Comparison of ENCODE assay signal across 26 mouse cellular contexts in the genomic region with DNA sequence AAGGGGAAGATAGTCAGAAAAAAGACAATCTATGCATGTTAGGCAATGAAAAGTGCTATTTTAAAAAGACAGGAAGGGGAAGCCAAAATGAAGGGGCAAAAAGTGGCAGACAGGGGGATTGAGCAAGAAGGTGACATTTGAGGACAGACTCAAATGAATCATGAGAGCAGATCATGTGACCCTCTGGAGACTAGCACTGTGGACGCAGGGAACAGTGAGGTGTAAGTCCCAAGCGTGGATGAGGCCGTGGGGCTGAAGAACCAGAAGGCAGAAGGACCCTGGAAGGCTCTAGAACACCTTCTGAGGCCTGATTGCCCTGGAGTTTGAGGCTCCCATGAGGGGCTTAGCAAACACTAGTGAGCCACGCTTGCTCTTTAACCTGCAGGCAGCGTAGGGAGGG. TPM values are rescaled to one million over a fixed set of nuclear protein-coding genes. Genes with fewer than 3 reads are reported as not detected.
A peak's percentile ranks its signal among the peaks of the same experiment; 100 is the strongest.
DNase-seq lines count a peak whose midpoint lies in the region; ATAC-seq and TF ChIP-seq lines count a peak whose summit lies in the region.
"Had no signal": no experiment of that assay in that cellular context is flagged by ENCODE, and none has a peak within 500 bp of the region (broad histone marks: within the 10 kb centered on the region; RNA-seq: fewer than 3 reads in every experiment).

No protein-coding gene starts in this region.

- TF ChIP-seq CTCF in gastrocnemius, adult 2 months (IDR thresholded peaks at IDR 0.05), result no peak
- TF ChIP-seq CTCF in liver, postnatal 0 days (IDR thresholded peaks at IDR 0.05; ENCODE audit: low read depth), result no peak
- TF ChIP-seq CTCF in bone marrow macrophage, adult 2 months (IDR thresholded peaks at IDR 0.05; ENCODE audit: low read depth, low read length), result no peak

- TF ChIP-seq EP300 in liver, postnatal 0 days (IDR thresholded peaks at IDR 0.05; ENCODE audit: low read depth), result no peak

- peaks cover 31% of the 10 kb centered on the region for H3K4me1 ChIP-seq in liver, postnatal 0 days (ENCODE audit: insufficient read depth)
- H3K4me1 ChIP-seq in liver, embryonic 12.5 days, result peaks cover 44% of the 10 kb centered on the region
- H3K4me1 ChIP-seq in bone marrow macrophage, adult 2 months (ENCODE audit: control insufficient read depth, insufficient read depth, low read length), result peaks cover 54% of the 10 kb centered on the region
- H3K4me1 ChIP-seq in forebrain, embryonic 11.5 days (replicated peaks; ENCODE audit: control insufficient read depth, insufficient read depth, low read length), result peaks cover 13% of the 10 kb centered on the region

- peaks cover 4% of the 10 kb centered on the region; the same call in 1 of the 2 replicates for H3K27me3 ChIP-seq in liver, postnatal 0 days (ENCODE audit: insufficient read depth, low read length)
- H3K27me3 ChIP-seq in liver, embryonic 12.5 days (replicated peaks), result peaks cover 61% of the 10 kb centered on the region
- H3K27me3 ChIP-seq in forebrain, embryonic 11.5 days (ENCODE audit: control insufficient read depth, insufficient read depth, low read length), result no peaks in the 10 kb centered on the region; the same call in 1 of the 2 replicates
- H3K27me3 ChIP-seq: embryonic facial prominence, embryonic 15.5 days had no signal

- no peak for TF ChIP-seq POLR2A in bone marrow macrophage, adult 2 months (IDR thresholded peaks at IDR 0.05; ENCODE audit: borderline replicate concordance, low read depth, low read length)

- H3K4me3 ChIP-seq in gastrocnemius, adult 2 months, result no peak overlapping the region
- no peak overlapping the region for H3K4me3 ChIP-seq in liver, postnatal 0 days (ENCODE audit: low read depth, low read length)
- no peak overlapping the region for H3K4me3 ChIP-seq in liver, embryonic 12.5 days
- no peak overlapping the region for H3K4me3 ChIP-seq in bone marrow macrophage, adult 2 months (ENCODE audit: insufficient read depth, low read length)
- no peak overlapping the region for H3K4me3 ChIP-seq in forebrain, embryonic 11.5 days (ENCODE audit: low read depth, low read length)
- H3K4me3 ChIP-seq: hindbrain, embryonic 12.5 days; midbrain, embryonic 13.5 days; myocyte had no signal

- H3K4me2 ChIP-seq in liver, postnatal 0 days (ENCODE audit: low read depth, low read length), result no peak overlapping the region
- H3K4me2 ChIP-seq in liver, embryonic 12.5 days, result no peak overlapping the region
- no peak overlapping the region for H3K4me2 ChIP-seq in forebrain, embryonic 11.5 days (ENCODE audit: low read depth, low read length, severe bottlenecking)
- H3K4me2 ChIP-seq: hindbrain, embryonic 12.5 days; midbrain, embryonic 13.5 days had no signal

- intact Hi-C loops in gastrocnemius, adult 2 months (cut with DNase I), result no loop called here

- peak overlapping the region; percentile 65 for H3K27ac ChIP-seq in gastrocnemius, adult 2 months
- peak overlapping the region; percentile 68 for H3K27ac ChIP-seq in liver, postnatal 0 days (ENCODE audit: low read depth)
- H3K27ac ChIP-seq in liver, embryonic 12.5 days, result no peak overlapping the region
- H3K27ac ChIP-seq in bone marrow macrophage, adult 2 months (ENCODE audit: insufficient read depth, low read depth, low read length), result peak overlapping the region; percentile 99
- H3K27ac ChIP-seq in forebrain, embryonic 11.5 days (ENCODE audit: low read depth, low read length), result no peak overlapping the region
- H3K27ac ChIP-seq: hindbrain, embryonic 12.5 days; liver, embryonic 14.5 days; midbrain, embryonic 13.5 days had no signal

- no peaks in the 10 kb centered on the region for H3K9me3 ChIP-seq in liver, postnatal 0 days (ENCODE audit: low read length)
- H3K9me3 ChIP-seq in liver, embryonic 12.5 days (replicated peaks), result no peaks in the 10 kb centered on the region
- H3K9me3 ChIP-seq in forebrain, embryonic 11.5 days (ENCODE audit: control insufficient read depth, low read length), result no peaks in the 10 kb centered on the region
- H3K9me3 ChIP-seq: embryonic facial prominence, embryonic 15.5 days; hindbrain, embryonic 12.5 days; midbrain, embryonic 13.5 days had no signal

- no peak for DNase-seq in gastrocnemius, adult 2 months
- no peak for DNase-seq in gastrocnemius, postnatal 4 days (ENCODE audit: low spot score in 2 of 2)
- DNase-seq in liver, postnatal 0 days, result no peak
- DNase-seq in forebrain, embryonic 11.5 days (ENCODE audit: low spot score), result no peak
- no peak for DNase-seq in spleen, postnatal 10 days (ENCODE audit: low spot score in 2 of 2)
- DNase-seq: adrenal gland, adult 8-10 months; cerebellum, postnatal 14 days; heart, adult 18-20 months; kidney, adult 2 months; kidney, postnatal 10 days; layer of hippocampus, postnatal 36 days; lung, postnatal 14 days had no signal

- H3K36me3 ChIP-seq in liver, postnatal 0 days (replicated peaks; ENCODE audit: insufficient read depth, low read length), result no peaks in the 10 kb centered on the region
- no peaks in the 10 kb centered on the region for H3K36me3 ChIP-seq in liver, embryonic 12.5 days
- no peaks in the 10 kb centered on the region for H3K36me3 ChIP-seq in forebrain, embryonic 11.5 days (ENCODE audit: control insufficient read depth, insufficient read depth, low read length)
- H3K36me3 ChIP-seq: embryonic facial prominence, embryonic 15.5 days; hindbrain, embryonic 12.5 days; midbrain, embryonic 13.5 days had no signal

- WGBS in liver, postnatal 0 days (ENCODE audit: insufficient replicate concordance), result 61% methylated on average over 5 of the region's 5 CpGs
- 53% methylated on average over 5 of the region's 5 CpGs for WGBS in liver, embryonic 12.5 days (ENCODE audit: insufficient replicate concordance)
- 91% methylated on average over 5 of the region's 5 CpGs for WGBS in forebrain, embryonic 11.5 days

- no peak overlapping the region for H3K9ac ChIP-seq in liver, postnatal 0 days (replicated peaks)
- no peak overlapping the region for H3K9ac ChIP-seq in liver, embryonic 12.5 days
- no peak overlapping the region for H3K9ac ChIP-seq in forebrain, embryonic 11.5 days (ENCODE audit: low read length)
- H3K9ac ChIP-seq: embryonic facial prominence, embryonic 15.5 days; hindbrain, embryonic 12.5 days; liver, embryonic 14.5 days; midbrain, embryonic 13.5 days had no signal

- ATAC-seq in liver, postnatal 0 days, result no peak
- ATAC-seq in liver, embryonic 12.5 days, result no peak
- peak; percentile 33 for ATAC-seq in megakaryocyte progenitor cell, adult 5-6 weeks (replicated peaks; ENCODE audit: poor library complexity)
- no peak for ATAC-seq in forebrain, embryonic 11.5 days (replicated peaks; ENCODE audit: low FRiP score)
- ATAC-seq: inflammation-experienced regulatory T-cells, adult 6 months; midbrain, embryonic 13.5 days had no signal

RNA-seq across cellular contexts. Expression of a gene that starts 9.3 kb away (rescaled TPM):
- 10 to 100 TPM; 33.7 to 37.5 TPM for total RNA-seq in gastrocnemius, adult 2 months (2021)
- total RNA-seq in gastrocnemius, postnatal 4 days (2021), result 100 to 1,000 TPM in 1 of 2 experiments, 10 to 100 TPM in 1; 96.0 to 121 TPM
- 13.9 and 15.9 TPM in 2 replicates for polyA plus RNA-seq in liver, postnatal 0 days (2015; fragmentation: Nextera tagmentation; extraction: Ambion mirVana)
- 46.9 and 48.8 TPM in 2 replicates for polyA plus RNA-seq in liver, embryonic 12.5 days (2016; fragmentation: Nextera tagmentation; extraction: Ambion mirVana)
- 129 and 144 TPM in 2 replicates for polyA plus RNA-seq in bone marrow macrophage, adult 2 months (2012; ENCODE audit: insufficient read depth, insufficient read length, missing spikeins)
- 111 and 112 TPM in 2 replicates for total RNA-seq in megakaryocyte progenitor cell, adult 5-6 weeks (2015)
- 76.3 and 94.7 TPM in 2 replicates for total RNA-seq in megakaryocyte progenitor cell, adult 5-6 weeks (2017)
- polyA plus RNA-seq in forebrain, embryonic 11.5 days (2014; fragmentation: Nextera tagmentation; extraction: Ambion mirVana), result 32.7 and 35.9 TPM in 2 replicates

RNA-seq across cellular contexts. Expression of a gene that starts 20.9 kb away (rescaled TPM):
- total RNA-seq in gastrocnemius, adult 2 months (2021), result not detected
- not detected for total RNA-seq in gastrocnemius, postnatal 4 days (2021)
- polyA plus RNA-seq in liver, postnatal 0 days (2015; fragmentation: Nextera tagmentation; extraction: Ambion mirVana), result 0.13 and 0.20 TPM in 2 replicates
- polyA plus RNA-seq in liver, embryonic 12.5 days (2016; fragmentation: Nextera tagmentation; extraction: Ambion mirVana), result 2.3 and 2.5 TPM in 2 replicates
- polyA plus RNA-seq in bone marrow macrophage, adult 2 months (2012; ENCODE audit: insufficient read depth, insufficient read length, missing spikeins), result not detected in 2 replicates
- not detected in 2 replicates for total RNA-seq in megakaryocyte progenitor cell, adult 5-6 weeks (2015)
- 0.21 and 0.95 TPM in 2 replicates for total RNA-seq in megakaryocyte progenitor cell, adult 5-6 weeks (2017)
- polyA plus RNA-seq in forebrain, embryonic 11.5 days (2014; fragmentation: Nextera tagmentation; extraction: Ambion mirVana), result 0.36 and 0.90 TPM in 2 replicates
- total RNA-seq: adrenal gland, adult 8-10 months; gastrocnemius, adult 18-20 months; heart, adult 18-20 months; layer of hippocampus, adult 18-20 months; layer of hippocampus, postnatal 36 days; left cerebral cortex, postnatal 25 days had no signal
- polyA plus RNA-seq: kidney, adult 2 months had no signal

RNA-seq across cellular contexts. Expression of a gene that starts 34.3 kb away (rescaled TPM):
- total RNA-seq in gastrocnemius, adult 2 months (2021), result under 1 TPM; 0.51 to 0.92 TPM
- total RNA-seq in gastrocnemius, postnatal 4 days (2021), result 100 to 1,000 TPM; 130 to 135 TPM
- polyA plus RNA-seq in liver, postnatal 0 days (2015; fragmentation: Nextera tagmentation; extraction: Ambion mirVana), result 5.0 and 6.8 TPM in 2 replicates
- polyA plus RNA-seq in liver, embryonic 12.5 days (2016; fragmentation: Nextera tagmentation; extraction: Ambion mirVana), result 137 and 140 TPM in 2 replicates
- 1.0 and 3.4 TPM in 2 replicates for polyA plus RNA-seq in bone marrow macrophage, adult 2 months (2012; ENCODE audit: insufficient read depth, insufficient read length, missing spikeins)
- total RNA-seq in megakaryocyte progenitor cell, adult 5-6 weeks (2015), result 0.32 and 0.86 TPM in 2 replicates
- 0.12 and 0.30 TPM in 2 replicates for total RNA-seq in megakaryocyte progenitor cell, adult 5-6 weeks (2017)
- polyA plus RNA-seq in forebrain, embryonic 11.5 days (2014; fragmentation: Nextera tagmentation; extraction: Ambion mirVana), result 1,095 and 1,130 TPM in 2 replicates

RNA-seq across cellular contexts. Expression of a gene that starts 39.3 kb away (rescaled TPM):
- total RNA-seq in gastrocnemius, adult 2 months (2021), result not detected
- total RNA-seq in gastrocnemius, postnatal 4 days (2021), result under 1 TPM; 0.32 to 0.36 TPM
- polyA plus RNA-seq in liver, postnatal 0 days (2015; fragmentation: Nextera tagmentation; extraction: Ambion mirVana), result not detected in 2 replicates
- polyA plus RNA-seq in liver, embryonic 12.5 days (2016; fragmentation: Nextera tagmentation; extraction: Ambion mirVana), result 0.17 TPM in 1 of 2 replicates, not detected in the other
- polyA plus RNA-seq in bone marrow macrophage, adult 2 months (2012; ENCODE audit: insufficient read depth, insufficient read length, missing spikeins), result not detected in 2 replicates
- total RNA-seq in megakaryocyte progenitor cell, adult 5-6 weeks (2015), result 0.17 TPM in 2 replicates
- total RNA-seq in megakaryocyte progenitor cell, adult 5-6 weeks (2017), result 0.17 TPM in 1 of 2 replicates, not detected in the other
- polyA plus RNA-seq in forebrain, embryonic 11.5 days (2014; fragmentation: Nextera tagmentation; extraction: Ambion mirVana), result 0.47 and 0.56 TPM in 2 replicates
- total RNA-seq: gastrocnemius, adult 18-20 months; heart, adult 18-20 months had no signal
- polyA plus RNA-seq: heart, embryonic 16.5 days; stomach, embryonic 14.5 days had no signal

RNA-seq across cellular contexts. Expression of a gene that starts 57.9 kb away (rescaled TPM):
- total RNA-seq in gastrocnemius, adult 2 months (2021), result 1 to 10 TPM; 2.2 to 6.6 TPM
- 10 to 100 TPM; 44.8 to 59.4 TPM for total RNA-seq in gastrocnemius, postnatal 4 days (2021)
- polyA plus RNA-seq in liver, postnatal 0 days (2015; fragmentation: Nextera tagmentation; extraction: Ambion mirVana), result 0.63 TPM in 2 replicates
- polyA plus RNA-seq in liver, embryonic 12.5 days (2016; fragmentation: Nextera tagmentation; extraction: Ambion mirVana), result 1.9 and 2.3 TPM in 2 replicates
- 3.7 and 5.1 TPM in 2 replicates for polyA plus RNA-seq in bone marrow macrophage, adult 2 months (2012; ENCODE audit: insufficient read depth, insufficient read length, missing spikeins)
- total RNA-seq in megakaryocyte progenitor cell, adult 5-6 weeks (2015), result 1.1 and 2.0 TPM in 2 replicates
- total RNA-seq in megakaryocyte progenitor cell, adult 5-6 weeks (2017), result 0.10 and 0.37 TPM in 2 replicates
- 1.7 and 2.3 TPM in 2 replicates for polyA plus RNA-seq in forebrain, embryonic 11.5 days (2014; fragmentation: Nextera tagmentation; extraction: Ambion mirVana)

Comparison
In these comparisons a context has a peak if more than half of its experiments do, and no peak if none do; other contexts are left out.
1. H3K27ac ChIP-seq: peak in gastrocnemius, adult 2 months (single experiment), liver, postnatal 0 days (single experiment) and bone marrow macrophage, adult 2 months (single experiment); none in liver, embryonic 12.5 days (single experiment) and forebrain, embryonic 11.5 days (single experiment).
2. RNA of a gene that starts 34.3 kb away (polyA plus RNA-seq): 1,095 to 1,130 TPM in forebrain, embryonic 11.5 days and 137 to 140 TPM in liver, embryonic 12.5 days; 5.0 to 6.8 TPM in liver, postnatal 0 days and 1.0 to 3.4 TPM in bone marrow macrophage, adult 2 months; every median in the first group is over 10 times any median in the second.